Mouse (Mus musculus) layer of hippocampus, adult 2 months (tissue): Measurements from ENCODE around the gene Umad1. TPM values are rescaled to one million over a fixed set of nuclear protein-coding genes. Genes with fewer than 3 reads are reported as not detected.

ENCODE experiments used
- DNase-seq, 2 experiments: peaks; one replicate each; pipeline ENCODE4 v3.0.0; 2022; ENCODE audit warnings: low spot score in 2 of 2
- H3K27ac ChIP-seq: fragments of 200-600 bp; 2 replicates; pipeline ENCODE4 v1.8.1; 2022
- H3K4me3 ChIP-seq: fragments of 200-600 bp; 2 replicates; pipeline ENCODE4 v1.8.1; 2022; ENCODE audit warnings: mild to moderate bottlenecking
- CTCF ChIP-seq: fragments of 200-600 bp; conservative IDR thresholded peaks from 2 replicates; pipeline ENCODE4 v1.8.1; 2022; ENCODE audit warnings: antibody characterized with exemption, mild to moderate bottlenecking, moderate library complexity
- total RNA-seq, 2 experiments: library from RNA; stranded (reverse); gene quantifications; 2 replicates each; pipeline ENCODE4 v1.2.3; 2021

Gene Umad1
- total RNA-seq, 2 experiments from 2014 or later, result 34.6 to 39.0 TPM

DNA sequence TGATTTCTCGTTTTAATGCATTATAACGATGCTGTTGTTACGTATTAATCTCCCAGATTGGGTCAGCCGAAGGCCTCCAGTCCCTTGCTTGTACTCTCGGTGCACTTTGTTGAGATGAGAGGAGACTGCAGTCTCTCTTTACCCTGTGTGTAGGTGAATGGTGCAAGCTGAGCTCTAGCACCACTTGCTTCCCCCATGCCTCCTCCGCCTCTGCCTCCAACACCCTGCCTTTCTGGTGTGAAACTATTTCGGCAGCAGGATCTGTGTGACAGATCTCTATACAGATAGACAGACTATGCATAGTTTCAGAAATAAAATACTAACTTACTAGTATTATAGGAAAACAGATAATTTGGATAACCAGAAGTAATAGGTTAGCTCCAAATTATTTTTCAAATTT lies 101.7 kb downstream of the Umad1 start:
- TF ChIP-seq CTCF, result no peak

DNA sequence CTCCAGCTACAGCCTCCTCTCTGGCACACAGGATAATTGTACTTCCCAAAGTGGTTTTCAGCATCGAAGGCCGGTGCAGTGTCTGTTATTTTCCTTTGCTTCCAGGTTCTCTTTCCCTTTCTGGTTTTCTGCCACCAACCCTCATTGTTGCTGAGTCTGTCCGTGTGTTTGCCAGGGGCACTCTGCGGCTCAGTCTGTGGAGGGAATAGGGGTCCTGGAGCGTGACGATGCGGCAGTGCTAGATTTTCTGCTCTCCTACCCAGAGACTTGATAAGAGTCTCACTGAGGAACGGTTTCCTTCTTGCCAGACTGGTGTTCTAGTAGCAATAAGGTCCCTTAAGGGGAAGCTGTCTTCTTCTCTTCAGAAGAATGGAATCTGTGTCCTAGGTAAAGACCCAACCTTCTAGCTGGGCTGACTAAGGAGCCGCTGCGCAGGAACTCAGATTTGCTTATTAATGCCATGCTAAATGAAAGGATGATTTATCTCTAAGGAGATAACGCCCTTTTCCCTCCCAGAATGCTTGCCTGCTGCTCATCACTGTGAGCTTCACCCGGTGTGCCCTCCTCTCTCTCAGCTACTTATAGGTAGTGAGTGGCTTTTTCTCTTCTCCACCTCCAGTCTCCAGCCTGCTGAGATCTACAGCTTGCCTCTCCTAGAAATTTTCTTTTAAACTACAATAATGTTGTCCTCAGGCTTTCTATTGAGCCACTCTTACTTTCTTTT lies 105.1 kb downstream of the Umad1 start:
- no peak for DNase-seq
- Histone ChIP-seq H3K4me3 (no peak overlapping the region), H3K27ac (no peak overlapping the region)
- no peak for TF ChIP-seq CTCF

More for the DNA sequence above, 101.7 kb downstream of the Umad1 start:
- Histone ChIP-seq H3K27ac (no peak overlapping the region), H3K4me3 (no peak overlapping the region)
- DNase-seq, result no peak

DNA sequence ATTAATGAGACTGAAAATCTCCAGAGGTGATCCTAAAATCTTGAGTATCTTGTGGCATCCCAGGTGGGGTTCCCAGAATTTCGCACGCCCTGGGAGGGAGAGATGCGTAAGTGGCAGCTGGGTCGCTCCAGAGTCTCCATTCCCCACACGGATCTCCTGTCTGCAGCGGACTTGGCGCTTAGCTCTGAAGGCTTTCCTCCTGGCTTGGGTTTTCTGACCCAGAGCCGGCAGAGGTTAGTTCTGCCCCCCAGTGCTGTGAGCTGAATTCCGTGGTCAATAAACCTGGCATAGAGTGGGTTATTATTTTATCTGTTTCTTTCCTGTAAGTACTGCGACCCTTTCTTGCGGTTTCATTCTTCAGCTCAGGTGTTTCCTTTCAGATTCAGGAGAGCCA lies 105.7 kb downstream of the Umad1 start:
- Histone ChIP-seq H3K4me3 (no peak overlapping the region), H3K27ac (no peak overlapping the region)

DNA sequence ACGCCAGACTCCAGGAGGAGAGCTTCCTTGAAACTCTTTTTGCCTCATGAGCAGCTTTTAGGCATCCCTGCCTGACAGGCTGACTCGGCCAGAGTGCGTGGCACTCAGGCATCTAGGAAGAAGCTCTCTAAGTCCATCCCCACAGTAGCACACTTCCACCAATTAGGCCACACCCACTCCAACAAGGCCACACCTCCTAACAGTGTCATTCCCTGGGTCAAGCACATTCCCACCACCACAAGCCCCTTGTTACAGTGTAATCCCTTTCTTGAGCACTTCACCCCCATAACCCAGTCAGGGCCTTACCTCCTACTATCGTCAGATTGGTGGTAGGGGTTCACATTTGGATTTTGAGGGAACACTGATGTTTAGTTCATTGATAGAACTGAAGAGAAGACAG lies 108.6 kb downstream of the Umad1 start:
- Histone ChIP-seq H3K27ac (no peak overlapping the region), H3K4me3 (no peak overlapping the region)
- no peak for TF ChIP-seq CTCF
- no peak for DNase-seq

More for the DNA sequence above, 105.7 kb downstream of the Umad1 start:
- no peak for DNase-seq
- TF ChIP-seq CTCF, result no peak

DNA sequence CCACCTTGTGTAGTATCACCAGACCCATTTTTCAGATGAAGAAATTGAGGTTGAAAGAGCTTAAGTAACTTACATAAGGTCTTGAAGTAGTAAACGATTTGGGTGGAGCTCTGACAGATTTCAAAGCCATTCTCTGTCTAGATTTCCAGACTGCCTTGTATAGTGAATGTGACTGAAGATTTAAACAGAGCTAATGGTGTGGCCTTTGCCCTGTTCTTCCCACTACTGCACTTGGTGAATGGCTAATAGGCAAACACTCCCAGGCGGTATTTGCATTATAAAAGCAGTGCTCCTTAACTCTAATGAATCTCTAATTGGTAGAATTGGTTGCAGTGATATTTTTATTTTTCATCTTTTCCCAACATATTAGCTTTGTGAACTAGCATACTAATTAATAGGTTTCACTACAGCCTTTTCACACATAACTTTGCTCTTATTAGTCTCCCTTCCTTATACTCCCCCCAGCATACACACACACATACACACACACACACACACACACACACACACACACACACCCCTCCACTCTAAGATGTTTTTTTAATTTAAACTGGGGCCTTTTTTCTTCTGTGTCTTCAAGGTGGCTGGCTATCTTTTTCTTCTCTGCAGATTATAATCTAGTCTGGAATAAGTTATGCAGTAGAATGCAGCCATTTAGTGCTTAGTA lies 109.2 kb downstream of the Umad1 start:
- no peak for DNase-seq
- TF ChIP-seq CTCF, result no peak
- Histone ChIP-seq H3K4me3 (no peak overlapping the region), H3K27ac (no peak overlapping the region)

DNA sequence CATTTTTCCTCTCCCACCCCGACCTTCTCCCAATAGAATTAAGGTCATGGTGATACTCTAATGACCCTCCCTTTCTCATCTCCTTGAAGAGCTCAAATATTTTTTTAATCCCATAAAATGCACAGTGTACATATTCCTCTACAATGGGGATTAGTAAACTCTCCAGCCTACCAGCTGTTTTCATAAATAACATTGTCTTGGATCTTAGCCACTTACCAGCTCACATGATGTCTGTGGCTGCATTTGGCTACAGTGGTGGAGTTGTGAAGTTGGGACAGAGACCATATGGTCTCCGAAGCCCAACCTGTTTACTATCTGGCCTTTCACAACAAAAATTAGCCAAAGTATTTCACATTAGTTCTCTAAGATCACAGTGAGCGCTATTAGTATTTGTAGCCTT lies 111.5 kb downstream of the Umad1 start:
- no peak overlapping the region for H3K4me3 ChIP-seq
- no peak overlapping the region for H3K27ac ChIP-seq
- no peak for TF ChIP-seq CTCF
- DNase-seq, result no peak

DNA sequence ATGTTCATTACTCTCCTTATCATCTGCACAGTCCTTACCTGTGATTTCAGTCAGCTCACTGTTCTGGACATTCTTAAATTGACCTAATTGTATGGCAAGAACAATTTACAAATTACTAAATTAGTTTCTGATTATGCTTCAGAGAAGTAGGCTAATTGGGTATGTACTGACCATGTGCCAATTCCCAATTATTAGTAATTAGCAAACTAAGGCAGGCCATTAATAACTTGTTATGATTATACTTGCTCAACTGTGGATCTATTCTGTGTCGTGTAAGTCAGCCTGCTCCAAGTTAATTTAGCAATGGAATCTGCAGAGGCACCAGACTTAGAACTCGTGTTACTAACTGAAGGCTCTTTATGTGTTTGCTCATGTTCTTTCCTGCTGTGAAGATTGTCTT lies 114.0 kb downstream of the Umad1 start:
- no peak for DNase-seq

DNA sequence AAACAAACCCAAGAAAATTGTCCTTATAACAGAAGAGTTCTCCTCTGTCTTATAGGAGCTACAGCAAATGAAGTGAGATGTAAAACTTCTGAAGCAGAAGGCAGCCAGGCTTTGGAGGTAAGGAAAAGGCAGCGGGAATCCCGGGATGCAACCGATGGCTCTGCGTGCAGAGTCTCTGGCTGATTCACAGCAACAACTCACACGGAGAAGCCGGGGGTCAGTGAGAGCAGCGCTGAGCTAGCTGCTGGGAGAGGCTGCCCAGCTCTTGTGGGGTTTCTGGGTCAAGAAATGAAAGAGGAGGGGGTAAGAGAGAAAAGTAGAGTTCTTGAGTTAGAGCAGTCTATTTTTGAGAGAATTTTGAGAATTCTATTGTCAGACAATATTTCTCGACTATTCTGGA lies 114.8 kb downstream of the Umad1 start:
- no peak for TF ChIP-seq CTCF
- no peak overlapping the region for H3K4me3 ChIP-seq
- DNase-seq, result no peak
- H3K27ac ChIP-seq, result no peak overlapping the region

More for the DNA sequence above, 114.0 kb downstream of the Umad1 start:
- TF ChIP-seq CTCF, result no peak
- H3K4me3 ChIP-seq, result no peak overlapping the region
- H3K27ac ChIP-seq, result no peak overlapping the region

DNA sequence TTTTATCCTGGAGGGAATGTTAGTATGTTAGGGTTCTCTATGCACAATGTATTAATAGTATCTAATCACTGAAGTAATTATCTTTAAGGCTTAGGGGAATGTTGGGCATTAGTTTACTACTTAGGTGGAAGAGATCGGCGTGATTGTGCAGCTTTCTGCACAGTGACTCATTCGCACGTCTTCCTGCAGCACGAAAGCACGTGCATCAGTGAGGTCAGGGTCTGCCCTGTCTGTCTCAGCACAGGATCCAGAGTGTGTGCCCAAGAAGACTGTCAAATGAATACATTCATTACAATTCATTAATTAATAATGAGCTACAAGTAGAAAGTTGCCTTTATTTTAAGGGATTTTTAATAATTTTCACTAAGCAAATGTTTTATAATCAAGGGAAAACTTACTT lies 115.2 kb downstream of the Umad1 start:
- Histone ChIP-seq H3K4me3 (no peak overlapping the region), H3K27ac (no peak overlapping the region)
- DNase-seq, result no peak
- TF ChIP-seq CTCF, result no peak

DNA sequence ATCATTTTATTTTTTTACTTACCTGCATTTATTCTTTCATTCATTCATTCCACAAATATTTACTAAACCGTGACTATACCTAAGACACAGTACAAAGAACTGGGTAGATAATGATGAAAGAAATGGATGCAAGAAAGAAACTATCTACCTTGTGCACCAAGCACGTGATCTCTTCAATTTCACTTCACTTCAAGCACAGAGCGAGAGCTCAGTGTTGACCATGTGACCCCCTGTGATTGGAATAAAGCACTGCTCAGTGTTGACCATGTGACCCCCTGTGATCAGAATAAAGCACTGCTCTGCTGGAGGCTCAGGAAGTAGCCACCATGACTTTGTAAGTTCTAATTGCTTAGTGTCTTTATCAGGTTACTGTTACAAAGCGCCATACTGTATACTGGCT lies 115.6 kb downstream of the Umad1 start:
- TF ChIP-seq CTCF, result no peak
- Histone ChIP-seq H3K4me3 (no peak overlapping the region), H3K27ac (no peak overlapping the region)
- DNase-seq, result no peak

DNA sequence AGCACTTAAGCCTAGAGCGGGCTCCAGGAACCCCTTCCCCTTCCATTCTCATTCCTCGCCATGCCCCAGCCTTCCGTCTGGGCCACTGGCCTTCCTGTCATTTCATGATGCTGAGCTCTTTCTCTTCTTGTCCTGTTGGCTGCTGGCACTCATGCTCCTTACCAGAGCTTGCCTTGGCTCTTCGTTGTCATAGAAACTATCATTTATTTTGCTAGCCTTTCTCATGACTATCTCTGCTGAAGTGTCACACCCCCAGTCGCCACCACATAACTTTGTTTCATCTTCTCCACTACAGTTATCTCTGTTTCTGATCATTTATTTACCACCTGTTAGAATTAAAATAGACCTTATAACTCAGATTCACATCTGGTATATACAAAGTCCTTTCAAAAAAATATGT lies 117.3 kb downstream of the Umad1 start:
- Histone ChIP-seq H3K27ac (no peak overlapping the region), H3K4me3 (no peak overlapping the region)
- no peak for DNase-seq
- TF ChIP-seq CTCF, result no peak

DNA sequence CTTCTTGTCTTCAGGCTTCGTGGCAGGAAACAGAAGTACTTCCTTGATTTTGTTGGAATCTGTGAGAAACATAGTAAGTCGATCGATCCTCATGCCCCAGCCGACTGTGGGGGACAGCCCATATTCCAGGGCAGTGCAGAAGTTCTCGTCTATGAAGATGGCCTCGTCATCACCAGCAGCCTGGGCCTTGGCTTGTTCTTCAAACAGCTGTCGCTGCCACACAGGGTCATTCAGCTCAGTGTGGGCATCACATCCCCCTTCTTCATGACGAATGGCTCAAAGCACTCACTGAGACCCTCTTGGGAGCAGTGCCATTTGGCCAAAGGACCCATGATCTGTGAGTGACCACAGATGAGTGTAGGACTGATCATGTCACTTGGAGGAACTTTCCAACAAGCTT lies 118.6 kb downstream of the Umad1 start:
- no peak for DNase-seq
- no peak for TF ChIP-seq CTCF
- Histone ChIP-seq H3K27ac (no peak overlapping the region), H3K4me3 (no peak overlapping the region)

DNA sequence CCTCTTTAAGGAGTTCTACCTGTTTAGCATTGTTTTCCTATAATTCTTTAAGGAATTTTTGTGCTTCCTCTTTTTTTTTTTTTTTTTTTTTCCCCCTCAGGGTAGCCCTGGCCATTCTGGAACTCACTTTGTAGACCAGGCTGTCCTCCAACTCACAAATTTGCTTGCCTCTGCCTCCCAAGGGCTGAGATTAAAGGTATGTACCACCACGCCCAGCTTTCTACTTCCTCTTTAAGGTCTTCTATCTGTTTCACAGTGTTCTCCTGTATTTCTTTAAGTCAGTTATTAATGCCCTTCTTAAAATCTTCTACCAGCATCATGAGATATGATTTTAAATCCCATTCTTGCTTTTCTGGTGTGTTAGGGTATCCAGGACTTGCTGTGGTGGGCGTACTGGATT lies 130.2 kb downstream of the Umad1 start:
- no peak for DNase-seq
- Histone ChIP-seq H3K27ac (no peak overlapping the region), H3K4me3 (no peak overlapping the region)
- no peak for TF ChIP-seq CTCF

DNA sequence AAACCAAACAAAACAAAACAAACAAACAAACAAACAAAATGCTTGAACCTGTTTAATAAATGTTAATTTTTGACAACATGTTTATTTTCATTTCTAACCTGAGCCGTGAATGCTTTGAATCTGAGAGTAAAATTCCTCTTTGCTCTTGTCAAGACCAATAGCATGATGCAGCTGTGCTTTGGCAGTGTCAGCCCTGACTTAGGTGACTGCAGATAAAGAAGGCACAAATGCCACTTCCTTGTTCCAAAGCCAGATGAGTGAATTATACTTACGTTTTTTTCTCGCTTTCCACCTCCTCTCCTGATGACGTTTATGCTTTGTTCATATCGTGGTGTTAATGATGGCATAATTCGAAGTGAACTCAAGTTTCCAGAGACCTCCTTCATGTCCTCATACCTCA lies 131.2 kb downstream of the Umad1 start:
- no peak for DNase-seq
- no peak overlapping the region for H3K4me3 ChIP-seq
- H3K27ac ChIP-seq, result no peak overlapping the region
- no peak for TF ChIP-seq CTCF
